Mouse (Mus musculus) lung, embryonic 16.5 days (tissue): Measurements from ENCODE around the gene Kif19a. TPM values are rescaled to one million over a fixed set of nuclear protein-coding genes. Genes with fewer than 3 reads are reported as not detected.
A peak's percentile ranks its signal among the peaks of the same experiment; 100 is the strongest.

Experiments used
- ATAC-seq: fragments of 200-750 bp; cut with Nextera tagmentation; 2 replicates; pipeline ENCODE4 v1.8.0; 2017; ENCODE audit warnings: low read depth, mild to moderate bottlenecking, moderate library complexity
- H3K27ac ChIP-seq: fragments of 300-500 bp; sonication (generic); 2 replicates; pipeline ENCODE4 v1.5.1; 2014; ENCODE audit warnings: mild to moderate bottlenecking, control low read depth, low read length
- H3K27me3 ChIP-seq: fragments of 300-500 bp; sonication (generic); 2 replicates; pipeline ENCODE4 v1.6.1; 2014; ENCODE audit warnings: low read depth, low read length, mixed read lengths; ENCODE audit not compliant: control insufficient read depth, insufficient read depth
- H3K36me3 ChIP-seq: fragments of 300-500 bp; sonication (generic); 2 replicates; pipeline ENCODE4 v1.6.1; 2014; ENCODE audit warnings: low read length; ENCODE audit not compliant: control insufficient read depth, insufficient read depth
- H3K4me1 ChIP-seq: fragments of 300-500 bp; sonication (generic); replicated peaks from 2 replicates; pipeline ENCODE4 v1.6.1; 2014; ENCODE audit warnings: low read length, mixed read lengths; ENCODE audit not compliant: control insufficient read depth, insufficient read depth
- H3K4me2 ChIP-seq: fragments of 300-500 bp; sonication (generic); 2 replicates; pipeline ENCODE4 v1.6.1; 2014; ENCODE audit warnings: low read depth, low read length, control low read depth
- H3K4me3 ChIP-seq: fragments of 300-500 bp; sonication (generic); 2 replicates; pipeline ENCODE4 v1.5.1; 2014; ENCODE audit warnings: mild to moderate bottlenecking, low read length, control low read depth
- H3K9ac ChIP-seq: fragments of 300-500 bp; sonication (generic); 2 replicates; pipeline ENCODE4 v1.6.1; 2014; ENCODE audit warnings: low read length, control low read depth
- H3K9me3 ChIP-seq: fragments of 300-500 bp; sonication (generic); 2 replicates; pipeline ENCODE4 v1.6.1; 2016; ENCODE audit warnings: low read length; ENCODE audit not compliant: control insufficient read depth
- WGBS: fragments of 180-500 bp; shearing (Covaris S2); extraction: QIAGEN DNeasy Blood & Tissue Kit; methylation state at CpG from one replicate; pipeline ENCODE4 v1.1.7; 2014; 5-methylcytosine and 5-hydroxymethylcytosine counted together
- polyA plus RNA-seq: library from polyadenylated mRNA; unstranded; fragments of >200 nt; fragmentation: Nextera tagmentation; extraction: Ambion mirVana; gene quantifications from 2 replicates; pipeline ENCODE4 v1.2.1, GENCODE M21; 2015

The Kif19a gene
- polyA plus RNA-seq, 1 experiment from 2014 or later: 0.46 TPM

- no peak for ATAC-seq
- no peak overlapping the region for H3K27ac ChIP-seq
- H3K9me3 ChIP-seq: no peaks in the 10 kb centered on the region
- no peaks in the 10 kb centered on the region for H3K36me3 ChIP-seq
- WGBS: 31% methylated on average over 5 of the region's 5 CpGs
- H3K4me1 ChIP-seq: peaks cover 14% of the 10 kb centered on the region
- no peak overlapping the region for H3K9ac ChIP-seq
- H3K4me2 ChIP-seq: no peak overlapping the region
- no peaks in the 10 kb centered on the region for H3K27me3 ChIP-seq
- no peak overlapping the region for H3K4me3 ChIP-seq
Measured at GRCm38 (mm10) chr11:114728333-114728732, 36.9 kb upstream of the Kif19a start.

DNA sequence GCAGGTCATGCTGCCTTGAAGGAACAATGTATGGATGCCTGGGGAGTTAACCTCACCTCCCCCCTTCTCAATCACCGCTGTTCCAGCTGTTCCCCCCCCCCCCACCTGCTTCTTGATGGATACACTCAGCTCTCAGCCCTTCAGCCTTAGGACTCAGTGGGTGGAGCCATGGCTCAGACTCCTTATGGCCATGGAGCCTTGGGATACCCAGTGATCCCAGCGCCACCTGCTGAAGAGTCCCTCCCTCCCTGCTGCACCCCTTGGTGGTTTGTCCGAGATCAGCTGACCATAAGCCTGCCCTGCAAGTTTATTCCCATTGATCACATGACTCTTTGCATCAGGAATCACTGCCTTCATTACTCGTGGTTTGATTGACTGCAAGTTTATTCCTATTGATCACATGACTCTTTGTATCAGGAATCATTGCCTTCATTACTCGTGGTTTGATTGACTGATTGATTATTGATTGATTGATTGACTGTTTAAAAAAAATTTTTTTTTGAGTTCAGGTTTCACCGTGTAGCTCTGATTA is 35.3 kb upstream of the Kif19a start:
- no peak for ATAC-seq
- Histone ChIP-seq H3K4me2 (no peak overlapping the region), H3K4me1 (peaks cover 13% of the 10 kb centered on the region), H3K27me3 (no peaks in the 10 kb centered on the region), H3K9me3 (no peaks in the 10 kb centered on the region), H3K4me3 (no peak overlapping the region), H3K36me3 (no peaks in the 10 kb centered on the region), H3K9ac (no peak overlapping the region), H3K27ac (no peak overlapping the region)
- WGBS: 44% methylated on average over 6 of the region's 6 CpGs

GRCm38 (mm10) chr11:114731711-114732110 is 33.5 kb upstream of the Kif19a start:
- Histone ChIP-seq H3K4me2 (no peak overlapping the region), H3K27ac (no peak overlapping the region), H3K27me3 (no peaks in the 10 kb centered on the region), H3K9me3 (no peaks in the 10 kb centered on the region), H3K9ac (no peak overlapping the region), H3K4me3 (no peak overlapping the region), H3K36me3 (no peaks in the 10 kb centered on the region), H3K4me1 (peaks cover 10% of the 10 kb centered on the region)
- ATAC-seq: no peak
- 76% methylated on average over 4 of the region's 4 CpGs for WGBS

DNA sequence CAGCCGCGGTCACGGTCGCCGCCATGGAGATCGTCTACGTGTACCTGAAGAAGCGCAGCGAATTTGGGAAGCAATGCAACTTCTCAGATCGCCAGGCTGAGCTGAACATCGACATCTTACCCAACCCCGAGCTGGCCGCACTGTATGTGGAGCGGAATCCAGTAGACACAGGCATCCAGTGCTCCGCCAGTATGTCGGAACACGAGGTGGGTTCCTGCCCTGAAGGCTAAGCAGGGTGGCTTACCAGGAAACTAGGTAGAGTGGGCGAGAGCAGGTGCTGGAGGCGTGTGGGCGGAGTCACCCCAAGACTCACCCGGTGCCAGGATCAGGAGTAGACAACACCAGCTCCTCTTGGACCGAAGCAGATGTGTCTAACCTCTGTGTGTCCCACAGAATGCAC is 32.3 kb upstream of the Kif19a start:
- Histone ChIP-seq H3K27ac (no peak overlapping the region), H3K36me3 (no peaks in the 10 kb centered on the region), H3K27me3 (no peaks in the 10 kb centered on the region), H3K9me3 (no peaks in the 10 kb centered on the region), H3K4me1 (peaks cover 4% of the 10 kb centered on the region; the same call in 1 of the 2 replicates), H3K4me2 (no peak overlapping the region), H3K9ac (no peak overlapping the region), H3K4me3 (no peak overlapping the region)
- WGBS: 57% methylated on average over 22 of the region's 22 CpGs
- ATAC-seq: no peak

- no peak for ATAC-seq
- H3K4me3 ChIP-seq: no peak overlapping the region
- WGBS: 67% methylated on average over 2 of the region's 2 CpGs
- H3K9ac ChIP-seq: no peak overlapping the region
- H3K4me1 ChIP-seq: no peaks in the 10 kb centered on the region
- no peaks in the 10 kb centered on the region for H3K36me3 ChIP-seq
- H3K4me2 ChIP-seq: no peak overlapping the region
- no peaks in the 10 kb centered on the region for H3K9me3 ChIP-seq
- H3K27ac ChIP-seq: no peak overlapping the region
- H3K27me3 ChIP-seq: no peaks in the 10 kb centered on the region
Measured at GRCm38 (mm10) chr11:114736111-114736510, 29.1 kb upstream of the Kif19a start.

DNA sequence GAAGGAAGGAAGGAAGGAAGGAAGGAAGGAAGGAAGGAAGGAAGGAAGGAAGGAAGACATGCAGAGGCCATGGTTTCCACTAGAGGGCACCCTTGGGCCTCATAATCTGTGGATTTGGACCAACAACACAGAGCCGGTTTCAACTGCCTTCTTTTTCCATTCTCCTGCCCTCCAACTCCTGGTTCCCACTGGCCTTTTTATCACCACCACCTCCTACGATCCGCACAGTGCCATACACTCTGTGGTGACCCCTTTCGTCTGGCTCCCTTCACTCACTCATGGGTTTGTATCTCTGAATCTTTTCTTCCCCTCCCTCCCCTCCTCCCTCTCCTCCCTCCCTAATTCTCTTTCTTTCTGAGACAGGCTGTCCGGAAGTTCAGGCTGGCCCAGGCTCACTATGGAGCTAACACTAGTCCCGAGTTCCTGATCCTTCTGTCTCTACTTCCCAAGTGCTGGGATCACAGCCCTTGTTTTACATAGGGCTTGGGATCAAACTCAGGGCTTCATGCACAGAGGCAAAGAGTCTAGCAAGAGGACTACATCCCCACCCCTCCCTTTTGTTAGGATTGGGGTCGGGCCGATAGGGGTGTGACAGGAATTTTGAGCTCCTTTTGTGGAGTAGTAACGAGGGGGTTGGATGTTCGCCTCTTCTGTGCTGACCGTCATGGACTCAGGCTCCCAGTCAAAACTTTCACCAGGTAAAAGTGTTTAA is 28.1 kb upstream of the Kif19a start:
- Histone ChIP-seq H3K36me3 (no peaks in the 10 kb centered on the region), H3K27me3 (no peaks in the 10 kb centered on the region), H3K4me1 (no peaks in the 10 kb centered on the region), H3K27ac (no peak overlapping the region), H3K4me3 (no peak overlapping the region), H3K9ac (no peak overlapping the region), H3K4me2 (peak overlapping the region; percentile 26; the same call in 1 of the 2 replicates), H3K9me3 (no peaks in the 10 kb centered on the region)
- 33% methylated on average over 11 of the region's 11 CpGs for WGBS
- ATAC-seq: 0 out of 2 replicates have a peak, but pooled peaks have one; percentile 51

DNA sequence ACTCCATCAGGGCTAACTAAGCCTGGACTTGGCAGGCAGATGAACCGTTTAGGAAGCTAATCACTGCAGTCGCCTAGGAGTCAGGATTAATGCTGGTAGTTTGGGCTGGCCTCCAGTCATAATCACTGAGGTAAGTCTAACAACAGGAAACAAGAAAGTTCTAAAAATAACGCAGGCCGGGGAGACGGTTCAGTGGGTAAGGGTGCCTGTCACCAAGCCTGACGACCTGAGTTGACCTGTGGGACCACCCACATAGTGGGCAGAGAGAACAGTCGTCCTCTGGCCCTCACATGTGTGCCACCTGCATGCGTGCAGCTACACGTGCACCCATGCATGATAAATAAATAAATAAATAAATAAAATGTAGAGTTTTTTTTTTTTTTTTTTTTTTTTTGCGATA is 24.6 kb upstream of the Kif19a start:
- H3K4me2 ChIP-seq: no peak overlapping the region
- H3K36me3 ChIP-seq: no peaks in the 10 kb centered on the region
- H3K9ac ChIP-seq: no peak overlapping the region
- H3K4me3 ChIP-seq: no peak overlapping the region
- ATAC-seq: no peak
- peaks cover 3% of the 10 kb centered on the region; the same call in 1 of the 2 replicates for H3K4me1 ChIP-seq
- no peaks in the 10 kb centered on the region for H3K27me3 ChIP-seq
- H3K27ac ChIP-seq: no peak overlapping the region
- H3K9me3 ChIP-seq: no peaks in the 10 kb centered on the region
- WGBS: 42% methylated on average over 9 of the region's 10 CpGs

DNA sequence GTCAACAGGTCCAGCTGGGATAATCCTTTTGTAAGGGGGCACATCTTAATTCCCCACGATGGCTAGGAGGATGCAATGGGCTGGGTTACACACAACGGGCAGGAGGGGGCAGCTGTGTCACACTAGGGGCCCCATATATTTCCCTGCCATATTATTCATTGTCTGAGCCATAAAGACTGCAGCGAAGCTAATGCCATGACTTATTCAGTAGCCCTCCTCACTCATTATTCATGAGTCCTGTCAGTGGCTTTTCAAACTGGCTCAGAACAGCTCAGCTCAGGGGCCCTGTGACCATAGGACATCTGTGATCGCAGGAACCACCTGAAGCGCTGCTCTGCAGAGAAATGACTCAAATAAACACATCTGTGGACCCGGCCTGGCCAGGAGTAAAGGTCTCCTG is 23.7 kb upstream of the Kif19a start:
- Histone ChIP-seq H3K27me3 (no peaks in the 10 kb centered on the region), H3K4me3 (no peak overlapping the region), H3K36me3 (no peaks in the 10 kb centered on the region), H3K9ac (no peak overlapping the region), H3K4me2 (no peak overlapping the region), H3K9me3 (no peaks in the 10 kb centered on the region), H3K27ac (no peak overlapping the region), H3K4me1 (peaks cover 3% of the 10 kb centered on the region; the same call in 1 of the 2 replicates)
- ATAC-seq: no peak
- 45% methylated on average over 6 of the region's 6 CpGs for WGBS

- H3K9me3 ChIP-seq: no peaks in the 10 kb centered on the region
- WGBS: 3% methylated on average over 12 of the region's 12 CpGs
- no peak overlapping the region for H3K27ac ChIP-seq
- H3K4me2 ChIP-seq: peak overlapping the region; percentile 15
- no peak overlapping the region for H3K4me3 ChIP-seq
- H3K4me1 ChIP-seq: peaks cover 3% of the 10 kb centered on the region; the same call in 1 of the 2 replicates
- H3K9ac ChIP-seq: peak overlapping the region; percentile 42
- no peaks in the 10 kb centered on the region for H3K27me3 ChIP-seq
- no peaks in the 10 kb centered on the region for H3K36me3 ChIP-seq
- ATAC-seq: peak; percentile 48
Measured at GRCm38 (mm10) chr11:114745134-114745533, 20.1 kb upstream of the Kif19a start.
